Mouse (Mus musculus): ENCODE data around the gene Gdpd3. TPM values are rescaled to one million over a fixed set of nuclear protein-coding genes. Genes with fewer than 3 reads are reported as not detected.
"Not testable (repeated sequence)": the region's sequence is repeated elsewhere in the genome, so short reads cannot be mapped to it uniquely, and the experiment has no call there.

The Gdpd3 gene
- 5.0 and 24.4 TPM in 2 replicates for polyA plus RNA-seq (2012; rRNA removed)

- 53% methylated on average over 16 of the region's 16 CpGs for WGBS
- no peak for TF ChIP-seq CTCF (IDR thresholded peaks at IDR 0.05; ENCODE audit: extremely low read depth, insufficient read length, insufficient replicate concordance, low read depth, low read length)
- no peak for TF ChIP-seq POLR2A (IDR thresholded peaks at IDR 0.05; ENCODE audit: low read depth, low read length)
- no peaks in the 10 kb centered on the region for H3K27me3 ChIP-seq (ENCODE audit: control insufficient read depth, insufficient read depth, low read length)
- peaks cover 78% of the 10 kb centered on the region for H3K36me3 ChIP-seq (ENCODE audit: control insufficient read depth, insufficient read depth, low read length)
- no peak within 1 kb of the TSS for H3K27ac ChIP-seq (ENCODE audit: insufficient read depth, low read depth, low read length)
- no peak within 1 kb of the TSS for H3K4me3 ChIP-seq (ENCODE audit: low read depth, low read length)
- peaks cover 16% of the 10 kb centered on the region for H3K4me1 ChIP-seq (ENCODE audit: control insufficient read depth, insufficient read depth, insufficient read length, low read length)
These were observed at the start of gene Gdpd3 for GRCm38 (mm10) chr7:126766201-126766600. Gdpd3 (plus strand) TSS chr7:126766334.

- no peak overlapping the region for H3K4me3 ChIP-seq (ENCODE audit: low read depth, low read length)
- WGBS, result 68% methylated on average over 3 of the region's 3 CpGs
- TF ChIP-seq CTCF (IDR thresholded peaks at IDR 0.05; ENCODE audit: extremely low read depth, insufficient read length, insufficient replicate concordance, low read depth, low read length) (no peak), POLR2A (IDR thresholded peaks at IDR 0.05; ENCODE audit: low read depth, low read length) (no peak)
- H3K4me1 ChIP-seq (ENCODE audit: control insufficient read depth, insufficient read depth, insufficient read length, low read length), result no peaks in the 10 kb centered on the region
- no peaks in the 10 kb centered on the region for H3K36me3 ChIP-seq (ENCODE audit: control insufficient read depth, insufficient read depth, low read length)
- H3K27ac ChIP-seq (ENCODE audit: insufficient read depth, low read depth, low read length), result no peak overlapping the region
- H3K27me3 ChIP-seq (ENCODE audit: control insufficient read depth, insufficient read depth, low read length), result no peaks in the 10 kb centered on the region
These were observed 48.6 kb upstream of the Gdpd3 start for GRCm38 (mm10) chr7:126717566-126717965.

GRCm38 (mm10) chr7:126718787-126719337, 47.3 kb upstream of the Gdpd3 start:
- H3K27ac ChIP-seq (ENCODE audit: insufficient read depth, low read depth, low read length), result no peak overlapping the region
- TF ChIP-seq POLR2A (IDR thresholded peaks at IDR 0.05; ENCODE audit: low read depth, low read length), result no peak
- peak; percentile 21; the same call in 1 of the 2 replicates for TF ChIP-seq CTCF (IDR thresholded peaks at IDR 0.05; ENCODE audit: extremely low read depth, insufficient read length, insufficient replicate concordance, low read depth, low read length)
- no peaks in the 10 kb centered on the region for H3K36me3 ChIP-seq (ENCODE audit: control insufficient read depth, insufficient read depth, low read length)
- 95% methylated on average over 5 of the region's 5 CpGs for WGBS
- no peaks in the 10 kb centered on the region for H3K27me3 ChIP-seq (ENCODE audit: control insufficient read depth, insufficient read depth, low read length)
- no peaks in the 10 kb centered on the region for H3K4me1 ChIP-seq (ENCODE audit: control insufficient read depth, insufficient read depth, insufficient read length, low read length)
- H3K4me3 ChIP-seq (ENCODE audit: low read depth, low read length), result no peak overlapping the region

GRCm38 (mm10) chr7:126721635-126722034, 44.5 kb upstream of the Gdpd3 start:
- no peaks in the 10 kb centered on the region for H3K36me3 ChIP-seq (ENCODE audit: control insufficient read depth, insufficient read depth, low read length)
- no peaks in the 10 kb centered on the region for H3K27me3 ChIP-seq (ENCODE audit: control insufficient read depth, insufficient read depth, low read length)
- TF ChIP-seq POLR2A (IDR thresholded peaks at IDR 0.05; ENCODE audit: low read depth, low read length) (no peak), CTCF (IDR thresholded peaks at IDR 0.05; ENCODE audit: extremely low read depth, insufficient read length, insufficient replicate concordance, low read depth, low read length) (no peak)
- H3K4me1 ChIP-seq (ENCODE audit: control insufficient read depth, insufficient read depth, insufficient read length, low read length), result no peaks in the 10 kb centered on the region
- no peak overlapping the region for H3K27ac ChIP-seq (ENCODE audit: insufficient read depth, low read depth, low read length)
- H3K4me3 ChIP-seq (ENCODE audit: low read depth, low read length), result no peak overlapping the region
- 89% methylated on average over 13 of the region's 13 CpGs for WGBS

- WGBS, result 40% methylated on average over 3 of the region's 3 CpGs
- Histone ChIP-seq H3K36me3 (ENCODE audit: control insufficient read depth, insufficient read depth, low read length) (no peaks in the 10 kb centered on the region), H3K4me3 (ENCODE audit: low read depth, low read length) (no peak overlapping the region), H3K27ac (ENCODE audit: insufficient read depth, low read depth, low read length) (no peak overlapping the region), H3K27me3 (ENCODE audit: control insufficient read depth, insufficient read depth, low read length) (no peaks in the 10 kb centered on the region), H3K4me1 (ENCODE audit: control insufficient read depth, insufficient read depth, insufficient read length, low read length) (no peaks in the 10 kb centered on the region)
- no peak for TF ChIP-seq CTCF (IDR thresholded peaks at IDR 0.05; ENCODE audit: extremely low read depth, insufficient read length, insufficient replicate concordance, low read depth, low read length)
- TF ChIP-seq POLR2A (IDR thresholded peaks at IDR 0.05; ENCODE audit: low read depth, low read length), result no peak
These were observed 41.1 kb upstream of the Gdpd3 start for GRCm38 (mm10) chr7:126725077-126725476.

- no peak for TF ChIP-seq CTCF (IDR thresholded peaks at IDR 0.05; ENCODE audit: extremely low read depth, insufficient read length, insufficient replicate concordance, low read depth, low read length)
- no peak for TF ChIP-seq POLR2A (IDR thresholded peaks at IDR 0.05; ENCODE audit: low read depth, low read length)
- Histone ChIP-seq H3K4me1 (ENCODE audit: control insufficient read depth, insufficient read depth, insufficient read length, low read length) (peaks cover 3% of the 10 kb centered on the region; the same call in 1 of the 2 replicates), H3K27me3 (ENCODE audit: control insufficient read depth, insufficient read depth, low read length) (no peaks in the 10 kb centered on the region), H3K4me3 (ENCODE audit: low read depth, low read length) (no peak overlapping the region), H3K36me3 (ENCODE audit: control insufficient read depth, insufficient read depth, low read length) (no peaks in the 10 kb centered on the region), H3K27ac (ENCODE audit: insufficient read depth, low read depth, low read length) (no peak overlapping the region)
- 70% methylated on average over 5 of the region's 5 CpGs for WGBS
These were observed 40.5 kb upstream of the Gdpd3 start for GRCm38 (mm10) chr7:126725667-126726066.

- not testable (repeated sequence) for H3K36me3 ChIP-seq (ENCODE audit: control insufficient read depth, insufficient read depth, low read length); H3K4me1 ChIP-seq (ENCODE audit: control insufficient read depth, insufficient read depth, insufficient read length, low read length); H3K27ac ChIP-seq (ENCODE audit: insufficient read depth, low read depth, low read length); H3K4me3 ChIP-seq (ENCODE audit: low read depth, low read length); H3K27me3 ChIP-seq (ENCODE audit: control insufficient read depth, insufficient read depth, low read length)
- WGBS, result 48% methylated on average over 4 of the region's 4 CpGs
These were observed 35.8 kb upstream of the Gdpd3 start for GRCm38 (mm10) chr7:126730256-126730789.

Measured in small intestine, adult 2 months (tissue).